Mouse (Mus musculus): ENCODE results near the gene Ccdc92b.

- no peak for TF ChIP-seq CTCF (IDR thresholded peaks at IDR 0.05; ENCODE audit: low read depth, low read length)
- TF ChIP-seq GATA1 (IDR thresholded peaks at IDR 0.05; ENCODE audit: borderline replicate concordance, low read length): no peak
- no peak for TF ChIP-seq POLR2AphosphoS5 (IDR thresholded peaks at IDR 0.05; ENCODE audit: insufficient replicate concordance, low read depth, low read length)
These were observed 29.8 kb downstream of the Ccdc92b start, which contains the start of gene Cluh for GRCm38 (mm10) chr11:74649095-74649646.

Measured in G1E (cell line).